Mouse (Mus musculus): ENCODE results near the gene Rpl11.

DNA sequence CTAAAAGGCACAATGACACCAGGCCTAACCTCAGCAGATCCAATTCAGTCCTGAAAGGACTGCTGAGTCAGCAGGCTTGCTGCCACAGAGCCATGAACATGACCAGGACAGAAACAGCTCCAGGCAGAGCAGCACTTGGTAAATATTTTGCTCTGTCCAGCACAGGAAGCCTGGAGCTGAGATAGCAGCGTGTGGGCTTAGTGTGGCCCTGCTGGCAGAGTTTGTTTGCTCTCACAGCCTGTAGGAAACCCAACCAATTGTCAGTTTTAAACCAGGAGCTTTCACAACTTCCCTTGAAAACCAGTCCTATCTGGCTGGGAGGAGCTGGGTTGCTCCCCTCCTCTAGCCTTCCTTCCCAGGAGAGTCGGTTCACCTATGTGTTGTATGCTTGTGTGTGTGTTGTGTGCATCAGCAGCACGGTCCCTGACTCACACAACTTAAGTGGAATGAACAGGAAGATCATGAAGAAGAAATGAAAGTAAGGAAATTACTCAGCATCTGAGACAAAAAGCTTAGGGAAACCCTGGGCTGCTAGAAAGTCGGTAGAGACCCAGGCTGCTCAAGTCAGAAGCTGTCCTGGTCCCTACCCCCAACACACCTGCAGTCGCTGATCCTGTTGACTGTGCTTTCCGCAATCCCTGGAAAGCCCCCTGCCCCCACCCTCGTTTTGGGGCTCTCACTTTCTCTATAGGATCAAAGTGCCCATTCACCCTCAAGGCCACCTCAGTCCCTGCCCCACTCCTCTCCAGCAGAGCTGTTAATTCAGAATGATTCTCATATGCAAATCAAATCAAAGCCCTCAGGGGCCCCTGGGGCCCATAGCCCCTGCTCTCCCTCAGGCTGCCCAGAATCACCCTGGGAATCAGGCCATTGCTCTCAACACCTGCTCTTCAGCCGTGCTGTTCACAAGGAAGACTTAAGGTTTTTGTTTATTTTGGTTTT, 22.0 kb downstream of the Rpl11 start:
- no peak for TF ChIP-seq CTCF (IDR thresholded peaks at IDR 0.05; ENCODE audit: low read depth)
- peak; percentile 33; the same call in 1 of the 2 replicates for TF ChIP-seq EP300 (IDR thresholded peaks at IDR 0.05; ENCODE audit: low read depth)
